Mouse (Mus musculus) small intestine, adult 2 months (tissue): Measurements from ENCODE around the gene Plrg1. TPM values are rescaled to one million over a fixed set of nuclear protein-coding genes. Genes with fewer than 3 reads are reported as not detected.

Source experiments
- H3K27ac ChIP-seq: fragments of 200-500 bp; 2 replicates; pipeline ENCODE4 v1.5.1; 2012; ENCODE audit warnings: low read depth, low read length, control low read depth, inconsistent platforms; ENCODE audit not compliant: insufficient read depth
- H3K27me3 ChIP-seq: fragments of 200-500 bp; 2 replicates; pipeline ENCODE4 v1.6.1; 2012; ENCODE audit warnings: mild to moderate bottlenecking, moderate library complexity, low read length, inconsistent platforms; ENCODE audit not compliant: control insufficient read depth, insufficient read depth
- H3K36me3 ChIP-seq: fragments of 200-500 bp; 2 replicates; pipeline ENCODE4 v1.6.1; 2012; ENCODE audit warnings: mild to moderate bottlenecking, low read length, control low read depth, inconsistent platforms; ENCODE audit not compliant: control insufficient read depth, insufficient read depth
- H3K4me1 ChIP-seq: fragments of 200-500 bp; 2 replicates; pipeline ENCODE4 v1.6.1; 2012; ENCODE audit warnings: low read length, inconsistent platforms, mixed read lengths; ENCODE audit not compliant: control insufficient read depth, insufficient read depth, insufficient read length
- H3K4me3 ChIP-seq: fragments of 200-500 bp; 2 replicates; pipeline ENCODE4 v1.5.1; 2012; ENCODE audit warnings: low read depth, mild to moderate bottlenecking, control low read depth, inconsistent platforms, low read length, moderate library complexity
- CTCF ChIP-seq: fragments of 200-500 bp; IDR thresholded peaks from 2 replicates; pipeline ENCODE4 v1.5.1; 2012; ENCODE audit warnings: low read depth, mild to moderate bottlenecking, control low read depth, inconsistent platforms, low read length, moderate library complexity, mixed read lengths; ENCODE audit not compliant: insufficient replicate concordance, insufficient read length; ENCODE audit errors: extremely low read depth
- POLR2A ChIP-seq: fragments of 200-500 bp; IDR thresholded peaks from 2 replicates; pipeline ENCODE4 v1.6.1; 2012; ENCODE audit warnings: low read depth, mild to moderate bottlenecking, control low read depth, inconsistent platforms, low read length, moderate library complexity
- WGBS: fragments of 180-500 bp; shearing (Covaris S2); methylation state at CpG from one replicate; pipeline ENCODE4 v1.1.7; 2018; 5-methylcytosine and 5-hydroxymethylcytosine counted together
- polyA plus RNA-seq: library from polyadenylated mRNA; depleted of rRNA; stranded (reverse); fragments of >200 nt; gene quantifications from 2 replicates; pipeline ENCODE4 v1.2.3, GENCODE M21; 2012

Plrg1 gene
- polyA plus RNA-seq, 1 experiment: 18.6 TPM

- no peaks in the 10 kb centered on the region for H3K27me3 ChIP-seq
- TF ChIP-seq CTCF (no peak), POLR2A (no peak)
- H3K4me1 ChIP-seq: no peaks in the 10 kb centered on the region; the same call in 1 of the 2 replicates
- no peak overlapping the region for H3K27ac ChIP-seq
- H3K4me3 ChIP-seq: no peak overlapping the region
- 63% methylated on average over 5 of the region's 5 CpGs for WGBS
- H3K36me3 ChIP-seq: no peaks in the 10 kb centered on the region; the same call in 1 of the 2 replicates
These were observed 3.2 kb upstream of the Plrg1 start for GRCm38 (mm10) chr3:83052102-83052501.

GRCm38 (mm10) chr3:83053126-83053525 is 2.2 kb upstream of the Plrg1 start:
- 88% methylated on average over 7 of the region's 7 CpGs for whole genome bisulfite sequencing
- H3K4me3 ChIP-seq: no peak overlapping the region
- TF ChIP-seq CTCF (no peak), POLR2A (no peak)
- H3K4me1 ChIP-seq: no peaks in the 10 kb centered on the region; the same call in 1 of the 2 replicates
- H3K27ac ChIP-seq: no peak overlapping the region
- H3K36me3 ChIP-seq: peaks cover 2% of the 10 kb centered on the region; the same call in 1 of the 2 replicates
- no peaks in the 10 kb centered on the region for H3K27me3 ChIP-seq

GRCm38 (mm10) chr3:83053758-83054157 is 1.6 kb upstream of the Plrg1 start:
- WGBS: 17% methylated on average over 10 of the region's 10 CpGs
- Histone ChIP-seq H3K4me1 (no peaks in the 10 kb centered on the region; the same call in 1 of the 2 replicates), H3K36me3 (peaks cover 6% of the 10 kb centered on the region), H3K4me3 (no peak overlapping the region), H3K27ac (no peak overlapping the region), H3K27me3 (no peaks in the 10 kb centered on the region)
- TF ChIP-seq CTCF (no peak), POLR2A (no peak)

GRCm38 (mm10) chr3:83054759-83055158 is 563 bp upstream of the Plrg1 start:
- Histone ChIP-seq H3K27ac (no peak overlapping the region), H3K36me3 (peaks cover 13% of the 10 kb centered on the region), H3K27me3 (no peaks in the 10 kb centered on the region), H3K4me3 (peak overlapping the region; percentile 61), H3K4me1 (no peaks in the 10 kb centered on the region; the same call in 1 of the 2 replicates)
- WGBS: 18% methylated on average over 13 of the region's 13 CpGs
- TF ChIP-seq CTCF (no peak), POLR2A (no peak)

GRCm38 (mm10) chr3:83057046-83057445 is 1.7 kb downstream of the Plrg1 start:
- no peaks in the 10 kb centered on the region; the same call in 1 of the 2 replicates for H3K4me1 ChIP-seq
- H3K4me3 ChIP-seq: no peak overlapping the region
- no peak overlapping the region for H3K27ac ChIP-seq
- peaks cover 32% of the 10 kb centered on the region for H3K36me3 ChIP-seq
- TF ChIP-seq POLR2A (no peak), CTCF (no peak)
- 96% methylated on average over 2 of the region's 2 CpGs for WGBS
- H3K27me3 ChIP-seq: no peaks in the 10 kb centered on the region

- H3K36me3 ChIP-seq: peaks cover 67% of the 10 kb centered on the region
- no peak overlapping the region for H3K4me3 ChIP-seq
- H3K27ac ChIP-seq: no peak overlapping the region
- TF ChIP-seq POLR2A: no peak
- H3K27me3 ChIP-seq: no peaks in the 10 kb centered on the region
- WGBS: 81% methylated on average over 9 of the region's 9 CpGs
- H3K4me1 ChIP-seq: no peaks in the 10 kb centered on the region
These were observed 12.6 kb downstream of the Plrg1 start for GRCm38 (mm10) chr3:83067920-83068319.

- no peak overlapping the region for H3K4me3 ChIP-seq
These were observed 13.5 kb downstream of the Plrg1 start for GRCm38 (mm10) chr3:83068869-83069268.

More at GRCm38 (mm10) chr3:83068869-83069268, 13.5 kb downstream of the Plrg1 start:
- peaks cover 61% of the 10 kb centered on the region for H3K36me3 ChIP-seq
- 94% methylated on average over 13 of the region's 13 CpGs for WGBS
- TF ChIP-seq POLR2A (no peak), CTCF (no peak)
- H3K27ac ChIP-seq: no peak overlapping the region
- no peaks in the 10 kb centered on the region for H3K4me1 ChIP-seq
- no peaks in the 10 kb centered on the region for H3K27me3 ChIP-seq
